Mouse (Mus musculus) forebrain, embryonic 10.5 days (tissue): ENCODE results near the gene Gm21992. TPM values are rescaled to one million over a fixed set of nuclear protein-coding genes. Genes with fewer than 3 reads are reported as not detected.
A peak's percentile ranks its signal among the peaks of the same experiment; 100 is the strongest.
"Not testable (repeated sequence)": the region's sequence is repeated elsewhere in the genome, so short reads cannot be mapped to it uniquely, and the experiment has no call there.

ENCODE experiments used
- DNase-seq: peaks from one replicate; pipeline ENCODE4 v3.0.0-alpha.2; 2017; ENCODE audit warnings: low spot score; ENCODE audit errors: extremely low spot score
- H3K27ac ChIP-seq: fragments of 300-500 bp; sonication (generic); 2 replicates; pipeline ENCODE4 v1.5.1; 2016; ENCODE audit warnings: mild to moderate bottlenecking
- H3K27me3 ChIP-seq: fragments of 300-500 bp; sonication (generic); 2 replicates; pipeline ENCODE4 v1.6.1; 2016; ENCODE audit warnings: mild to moderate bottlenecking; ENCODE audit not compliant: poor library complexity, severe bottlenecking
- H3K36me3 ChIP-seq: fragments of 300-500 bp; sonication (generic); replicated peaks from 2 replicates; pipeline ENCODE4 v1.6.1; 2016; ENCODE audit warnings: mild to moderate bottlenecking, moderate library complexity
- H3K4me1 ChIP-seq: fragments of 300-500 bp; sonication (generic); 2 replicates; pipeline ENCODE4 v1.6.1; 2016
- H3K4me3 ChIP-seq: fragments of 300-500 bp; sonication (generic); 2 replicates; pipeline ENCODE4 v1.5.1; 2016; ENCODE audit warnings: mild to moderate bottlenecking, moderate library complexity
- H3K9me3 ChIP-seq: fragments of 300-500 bp; sonication (generic); 2 replicates; pipeline ENCODE4 v1.6.1; 2016; ENCODE audit warnings: mild to moderate bottlenecking, moderate library complexity
- WGBS: fragments of 180-500 bp; shearing (Covaris S2); methylation state at CpG from one replicate; pipeline ENCODE4 v1.1.7; 2016; 5-methylcytosine and 5-hydroxymethylcytosine counted together
- polyA plus RNA-seq: library from polyadenylated mRNA; unstranded; fragments of >200 nt; fragmentation: Nextera tagmentation; extraction: Ambion mirVana; gene quantifications from 2 replicates; pipeline ENCODE4 v1.2.1, GENCODE M21; 2016

Gm21992 gene
- polyA plus RNA-seq, 1 experiment from 2014 or later: 35.7 TPM

DNA sequence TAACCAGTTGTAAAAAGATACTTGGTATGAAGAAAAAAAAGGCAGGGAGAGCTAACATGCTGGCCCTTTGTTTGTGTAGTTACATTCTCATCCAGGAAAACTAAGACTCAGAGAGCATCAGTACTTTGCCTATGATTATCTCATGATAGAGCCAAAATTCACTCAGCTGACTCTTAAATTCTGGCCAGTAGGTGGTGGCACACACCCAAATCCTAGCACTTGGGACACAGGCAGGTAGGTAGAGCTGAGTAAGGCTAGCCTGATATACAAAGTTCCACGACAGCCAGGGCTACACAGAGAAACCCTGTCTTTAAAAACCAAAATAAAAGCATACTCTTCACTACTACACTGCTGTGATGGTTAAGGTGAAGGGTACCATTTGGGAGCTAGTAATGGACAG lies 48.5 kb downstream of the Gm21992 start:
- Histone ChIP-seq H3K9me3 (no peaks in the 10 kb centered on the region), H3K4me1 (peaks cover 19% of the 10 kb centered on the region), H3K36me3 (peaks cover 94% of the 10 kb centered on the region), H3K27ac (no peak overlapping the region), H3K27me3 (no peaks in the 10 kb centered on the region), H3K4me3 (no peak overlapping the region)
- 78% methylated on average over 1 of the region's 1 CpGs for WGBS
- DNase-seq: no peak

DNA sequence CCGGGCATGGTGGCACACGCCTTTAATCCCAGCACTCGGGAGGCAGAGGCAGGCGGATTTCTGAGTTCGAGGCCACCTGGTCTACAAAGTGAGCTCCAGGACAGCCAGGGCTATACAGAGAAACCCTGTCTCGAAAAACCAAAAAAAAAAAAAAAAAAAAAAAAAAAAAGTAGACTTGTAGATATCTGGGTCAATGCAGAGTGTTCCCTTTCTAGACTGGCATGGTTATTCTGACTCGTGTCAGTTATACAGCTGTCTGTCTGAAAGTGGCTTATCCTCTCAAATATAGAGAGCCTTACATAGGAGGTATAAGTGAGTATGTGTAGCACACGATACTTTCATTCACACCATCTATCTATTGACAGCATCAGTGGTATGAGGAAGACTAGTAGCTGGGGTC lies 50.9 kb downstream of the Gm21992 start:
- not testable (repeated sequence) for H3K4me3 ChIP-seq, H3K9me3 ChIP-seq, H3K27ac ChIP-seq, DNase-seq, H3K27me3 ChIP-seq
- WGBS: 96% methylated on average over 8 of the region's 8 CpGs
- peaks cover 31% of the 10 kb centered on the region for H3K4me1 ChIP-seq
- peaks cover 76% of the 10 kb centered on the region for H3K36me3 ChIP-seq

DNA sequence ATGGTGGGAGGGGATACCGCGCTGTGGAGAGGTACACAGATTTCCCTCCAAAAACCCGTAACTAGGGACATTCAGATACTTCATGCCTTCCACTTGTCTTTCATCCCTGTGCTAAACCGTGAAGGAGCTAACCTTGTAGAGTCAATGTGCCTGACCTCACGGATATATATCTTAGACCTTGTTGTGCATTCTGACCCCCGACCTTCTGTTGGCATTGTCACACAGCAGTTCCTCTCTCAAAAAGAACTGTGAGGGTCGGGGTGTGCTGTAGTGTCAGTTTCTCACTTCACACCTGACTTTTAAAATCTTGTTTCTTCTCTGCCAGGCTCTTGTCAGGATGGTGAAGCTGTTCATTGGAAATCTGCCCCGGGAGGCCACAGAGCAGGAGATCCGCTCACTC lies 54.5 kb downstream of the Gm21992 start:
- no peaks in the 10 kb centered on the region for H3K9me3 ChIP-seq
- no peak for DNase-seq
- H3K4me3 ChIP-seq: peak overlapping the region; percentile 73
- H3K4me1 ChIP-seq: peaks cover 35% of the 10 kb centered on the region
- H3K36me3 ChIP-seq: peaks cover 45% of the 10 kb centered on the region
- no peaks in the 10 kb centered on the region for H3K27me3 ChIP-seq
- peak overlapping the region; percentile 98 for H3K27ac ChIP-seq
- 7% methylated on average over 9 of the region's 9 CpGs for WGBS

DNA sequence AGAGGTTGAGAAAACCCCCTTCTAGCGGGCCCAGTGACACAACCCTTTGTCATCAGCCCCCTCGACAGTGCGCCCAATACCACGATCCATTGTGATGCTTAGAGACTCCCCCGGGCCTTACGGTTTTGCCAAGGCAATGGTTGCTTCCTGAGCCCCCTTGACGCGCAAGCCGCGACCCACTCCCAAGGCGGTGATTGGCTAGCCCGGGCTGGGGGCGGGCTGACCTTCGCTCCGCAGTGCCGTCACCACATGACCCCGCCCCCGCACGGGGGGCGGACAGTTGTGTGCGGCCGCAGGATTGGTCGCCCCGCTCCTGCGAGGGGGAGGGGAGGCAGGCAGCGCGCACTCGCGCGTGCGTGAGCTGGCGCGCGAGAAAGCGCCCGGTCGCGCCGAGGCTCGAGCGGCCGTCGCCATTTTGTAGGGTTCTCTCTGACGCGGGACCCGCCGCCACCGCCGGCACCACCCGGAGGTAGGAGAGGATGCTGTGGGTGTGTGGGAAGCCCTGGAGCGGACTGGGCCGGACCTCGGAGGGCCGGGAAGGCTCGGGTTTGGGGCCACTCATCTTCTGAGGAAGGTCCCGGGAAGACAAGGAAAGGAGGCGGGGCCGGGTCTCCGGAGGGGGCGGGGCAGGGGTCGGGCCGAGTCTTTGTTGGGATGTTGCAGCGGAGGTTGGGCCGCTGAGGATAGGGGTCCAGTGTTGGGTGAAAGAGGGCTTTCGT lies 55.1 kb downstream of the Gm21992 start, which contains the start of gene Rbm4b:
Gene Rbm4b (plus strand): TSS at position 305 of the 719 bp plus-strand sequence.
- peak within 1 kb of the TSS; percentile 98 for H3K27ac ChIP-seq
- WGBS: under 1% methylated on average over 65 of the region's 65 CpGs
- peak within 1 kb of the TSS; percentile 73 for H3K4me3 ChIP-seq
- no peaks in the 10 kb centered on the region for H3K27me3 ChIP-seq
- H3K36me3 ChIP-seq: peaks cover 45% of the 10 kb centered on the region
- H3K4me1 ChIP-seq: peaks cover 35% of the 10 kb centered on the region
- no peaks in the 10 kb centered on the region for H3K9me3 ChIP-seq
- DNase-seq: peak; percentile 98

DNA sequence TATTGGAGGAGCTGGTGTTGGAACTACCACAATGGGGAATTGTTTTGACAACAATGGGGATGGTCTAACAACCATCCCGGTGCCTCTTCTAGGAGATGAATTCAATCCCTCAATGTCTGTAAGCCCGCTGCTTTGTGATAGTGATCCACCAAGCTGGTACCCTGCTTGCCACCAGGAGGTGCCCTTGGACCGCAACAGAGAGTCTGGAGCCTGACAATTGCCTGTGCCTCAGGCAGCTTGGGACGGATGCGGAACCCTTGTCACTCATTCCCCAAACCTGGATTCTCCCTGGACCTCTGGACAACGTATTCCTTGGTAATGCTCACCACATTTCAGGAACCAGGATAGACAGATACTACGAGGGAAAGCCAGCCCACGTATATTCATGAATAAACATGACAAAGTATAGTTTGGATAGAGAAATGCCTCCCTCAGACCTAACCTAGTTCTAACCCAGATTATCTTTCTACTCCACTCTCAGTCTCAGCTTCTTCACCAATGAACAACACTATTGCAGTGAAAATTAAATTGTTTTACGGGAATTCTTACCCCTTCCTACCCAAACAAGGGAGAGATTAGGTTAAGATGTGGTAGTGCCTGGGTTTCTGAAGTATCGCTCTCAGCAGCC lies 55.7 kb downstream of the Gm21992 start:
- WGBS: 1% methylated on average over 10 of the region's 10 CpGs
- Histone ChIP-seq H3K4me1 (peaks cover 35% of the 10 kb centered on the region), H3K36me3 (peaks cover 45% of the 10 kb centered on the region), H3K27ac (peak overlapping the region; percentile 98), H3K9me3 (no peaks in the 10 kb centered on the region), H3K4me3 (peak overlapping the region; percentile 73), H3K27me3 (no peaks in the 10 kb centered on the region)
- DNase-seq: peak; percentile 85

DNA sequence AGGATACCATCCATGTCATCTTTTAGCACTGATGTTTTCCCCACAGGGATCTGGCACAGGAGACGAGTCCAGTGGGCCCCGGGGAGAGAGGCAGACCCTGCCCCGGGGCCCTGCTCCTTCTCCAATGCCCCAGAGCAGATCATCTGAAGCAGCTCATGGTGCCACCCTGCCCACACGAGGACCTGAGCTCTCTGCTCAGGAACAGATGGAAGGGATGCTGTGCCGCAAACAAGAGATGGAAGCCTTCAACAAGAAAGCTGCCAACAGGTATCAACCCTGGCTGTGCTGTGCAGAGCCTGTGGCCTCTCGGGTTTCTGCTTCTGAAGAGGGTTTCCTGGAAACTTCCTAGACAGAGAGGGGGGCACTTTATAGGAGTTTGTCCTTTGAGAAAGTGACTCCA lies 61.4 kb downstream of the Gm21992 start:
- no peak overlapping the region for H3K27ac ChIP-seq
- no peaks in the 10 kb centered on the region for H3K9me3 ChIP-seq
- DNase-seq: no peak
- no peak overlapping the region for H3K4me3 ChIP-seq
- no peaks in the 10 kb centered on the region for H3K4me1 ChIP-seq
- 94% methylated on average over 6 of the region's 6 CpGs for WGBS
- no peaks in the 10 kb centered on the region for H3K27me3 ChIP-seq
- H3K36me3 ChIP-seq: peaks cover 74% of the 10 kb centered on the region

DNA sequence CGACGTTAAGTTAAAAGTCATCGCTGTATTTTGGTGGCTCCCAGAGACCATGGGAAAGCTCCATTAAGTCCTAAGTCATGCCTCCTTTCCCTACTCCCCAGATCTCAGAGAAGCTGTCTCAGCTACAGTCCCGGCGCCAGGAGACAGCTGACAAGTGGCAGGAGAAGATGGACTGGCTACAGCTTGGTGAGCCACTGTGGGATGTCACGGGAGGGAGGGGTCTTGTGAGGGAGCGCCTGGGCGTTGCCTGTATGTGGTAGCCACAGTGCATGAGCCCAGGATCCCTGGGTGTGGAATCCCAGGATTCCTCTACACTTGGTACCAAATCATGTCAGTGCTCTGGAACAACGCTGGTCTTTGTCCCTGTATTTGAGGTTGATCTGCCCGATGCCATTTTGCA lies 62.9 kb downstream of the Gm21992 start:
- H3K4me1 ChIP-seq: no peaks in the 10 kb centered on the region
- H3K9me3 ChIP-seq: no peaks in the 10 kb centered on the region
- no peak overlapping the region for H3K4me3 ChIP-seq
- DNase-seq: no peak
- no peak overlapping the region for H3K27ac ChIP-seq
- WGBS: 87% methylated on average over 10 of the region's 10 CpGs
- peaks cover 88% of the 10 kb centered on the region for H3K36me3 ChIP-seq
- no peaks in the 10 kb centered on the region for H3K27me3 ChIP-seq

DNA sequence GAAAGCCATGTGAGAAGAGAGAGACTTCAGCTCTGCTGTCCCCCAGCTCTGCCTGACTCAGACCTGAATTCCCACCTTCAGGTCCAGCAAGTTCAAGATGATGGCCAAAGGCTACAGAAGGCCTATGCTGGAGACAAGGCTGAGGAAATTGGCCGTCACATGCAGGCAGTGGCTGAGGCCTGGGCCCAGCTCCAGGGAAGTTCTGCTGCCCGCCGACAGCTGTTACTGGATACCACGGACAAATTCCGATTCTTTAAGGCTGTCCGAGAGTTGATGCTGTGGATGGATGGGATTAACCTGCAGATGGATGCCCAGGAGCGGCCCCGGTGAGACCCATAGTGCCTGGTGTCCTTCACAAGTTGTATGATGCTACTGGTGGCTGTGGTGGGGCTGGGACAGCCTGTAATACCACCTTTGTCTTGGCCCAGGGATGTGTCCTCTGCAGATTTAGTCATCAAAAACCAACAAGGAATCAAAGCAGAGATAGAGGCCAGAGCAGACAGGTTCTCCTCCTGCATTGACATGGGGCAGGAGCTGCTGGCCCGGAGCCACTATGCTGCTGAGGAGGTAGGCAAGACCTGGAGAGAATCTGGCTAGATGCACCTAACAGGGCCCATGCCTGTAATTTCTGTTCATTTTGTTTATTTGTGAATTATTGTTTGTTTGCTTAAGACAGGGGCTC lies 63.6 kb downstream of the Gm21992 start:
- 94% methylated on average over 9 of the region's 9 CpGs for WGBS
- no peak for DNase-seq
- Histone ChIP-seq H3K36me3 (peaks cover 90% of the 10 kb centered on the region), H3K27me3 (no peaks in the 10 kb centered on the region), H3K9me3 (no peaks in the 10 kb centered on the region), H3K27ac (no peak overlapping the region), H3K4me3 (no peak overlapping the region), H3K4me1 (no peaks in the 10 kb centered on the region)

DNA sequence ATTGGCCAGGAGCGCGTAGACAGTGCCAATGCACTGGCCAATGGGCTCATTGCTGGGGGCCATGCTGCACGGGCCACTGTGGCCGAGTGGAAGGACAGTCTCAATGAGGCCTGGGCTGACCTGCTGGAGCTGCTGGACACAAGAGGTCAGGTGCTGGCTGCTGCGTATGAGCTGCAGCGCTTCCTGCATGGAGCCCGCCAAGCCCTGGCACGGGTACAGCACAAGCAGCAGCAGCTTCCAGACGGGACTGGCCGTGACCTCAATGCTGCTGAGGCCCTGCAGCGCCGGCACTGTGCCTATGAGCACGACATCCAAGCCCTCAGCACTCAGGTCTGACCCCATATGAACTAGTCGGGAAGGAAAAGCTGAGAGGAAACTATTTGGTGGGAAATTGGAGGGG lies 64.8 kb downstream of the Gm21992 start:
- 88% methylated on average over 14 of the region's 14 CpGs for WGBS
- Histone ChIP-seq H3K36me3 (peaks cover 93% of the 10 kb centered on the region), H3K4me3 (no peak overlapping the region), H3K9me3 (no peaks in the 10 kb centered on the region), H3K4me1 (no peaks in the 10 kb centered on the region), H3K27me3 (no peaks in the 10 kb centered on the region), H3K27ac (no peak overlapping the region)
- DNase-seq: no peak

DNA sequence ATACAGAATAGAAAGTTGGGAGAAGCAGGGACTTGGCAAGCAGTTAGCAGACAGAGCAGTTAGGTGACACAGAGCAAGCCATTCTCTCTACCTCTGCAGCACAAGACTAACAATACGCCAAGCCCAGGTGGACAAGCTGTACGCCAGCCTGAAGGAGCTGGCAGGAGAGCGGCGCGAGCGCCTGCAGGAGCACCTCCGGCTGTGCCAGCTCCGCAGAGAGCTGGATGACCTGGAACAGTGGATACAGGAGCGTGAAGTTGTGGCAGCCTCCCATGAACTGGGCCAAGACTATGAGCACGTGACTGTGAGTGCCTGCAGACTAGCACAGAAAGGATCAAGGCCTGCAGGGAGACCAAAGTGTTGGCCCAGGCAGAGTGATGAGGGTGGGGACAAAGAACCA lies 65.7 kb downstream of the Gm21992 start:
- H3K27ac ChIP-seq: no peak overlapping the region
- DNase-seq: no peak
- 96% methylated on average over 10 of the region's 10 CpGs for WGBS
- no peaks in the 10 kb centered on the region for H3K4me1 ChIP-seq
- H3K27me3 ChIP-seq: no peaks in the 10 kb centered on the region
- H3K9me3 ChIP-seq: no peaks in the 10 kb centered on the region
- no peak overlapping the region for H3K4me3 ChIP-seq
- H3K36me3 ChIP-seq: peaks cover 93% of the 10 kb centered on the region

DNA sequence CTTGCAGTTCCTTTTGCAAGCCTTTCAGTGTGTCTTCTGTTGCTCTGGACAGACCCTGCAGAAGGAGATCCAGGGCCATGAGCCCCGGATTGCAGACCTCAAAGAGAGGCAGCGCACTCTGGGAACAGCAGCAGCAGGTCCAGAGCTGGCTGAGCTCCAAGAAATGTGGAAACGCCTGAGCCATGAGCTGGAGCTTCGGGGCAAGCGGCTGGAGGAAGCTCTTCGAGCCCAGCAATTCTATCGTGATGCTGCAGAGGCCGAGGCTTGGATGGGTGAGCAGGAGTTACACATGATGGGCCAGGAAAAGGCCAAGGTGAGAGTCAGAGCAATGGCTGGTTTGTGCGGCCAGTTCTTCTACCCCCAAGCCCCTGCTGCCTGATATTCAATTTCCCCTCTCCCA lies 66.4 kb downstream of the Gm21992 start:
- WGBS: 90% methylated on average over 9 of the region's 9 CpGs
- H3K27me3 ChIP-seq: no peaks in the 10 kb centered on the region
- H3K27ac ChIP-seq: no peak overlapping the region
- no peak overlapping the region for H3K4me3 ChIP-seq
- peaks cover 93% of the 10 kb centered on the region for H3K36me3 ChIP-seq
- no peaks in the 10 kb centered on the region for H3K4me1 ChIP-seq
- no peaks in the 10 kb centered on the region for H3K9me3 ChIP-seq
- DNase-seq: no peak

DNA sequence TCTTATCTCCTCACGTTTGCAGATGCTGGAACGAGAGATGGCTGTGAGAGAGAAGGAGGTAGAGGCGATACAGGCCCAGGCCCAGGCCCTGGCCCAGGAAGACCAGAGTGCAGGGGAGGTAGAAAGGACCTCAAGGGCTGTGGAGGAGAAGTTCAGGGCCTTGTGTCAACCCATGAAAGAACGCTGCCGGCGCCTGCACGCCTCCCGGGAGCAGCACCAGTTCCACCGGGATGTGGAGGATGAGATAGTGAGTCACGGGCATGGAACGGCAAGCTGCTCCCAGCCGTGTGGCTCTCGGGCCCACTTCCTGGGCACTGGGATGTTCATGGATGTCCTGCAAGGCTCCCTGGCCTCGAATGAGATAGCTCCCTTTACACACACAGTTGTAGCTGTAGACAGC lies 67.4 kb downstream of the Gm21992 start:
- Histone ChIP-seq H3K4me1 (no peaks in the 10 kb centered on the region), H3K9me3 (no peaks in the 10 kb centered on the region), H3K27me3 (no peaks in the 10 kb centered on the region), H3K36me3 (peaks cover 93% of the 10 kb centered on the region), H3K27ac (no peak overlapping the region), H3K4me3 (no peak overlapping the region)
- WGBS: 86% methylated on average over 14 of the region's 14 CpGs
- DNase-seq: no peak

DNA sequence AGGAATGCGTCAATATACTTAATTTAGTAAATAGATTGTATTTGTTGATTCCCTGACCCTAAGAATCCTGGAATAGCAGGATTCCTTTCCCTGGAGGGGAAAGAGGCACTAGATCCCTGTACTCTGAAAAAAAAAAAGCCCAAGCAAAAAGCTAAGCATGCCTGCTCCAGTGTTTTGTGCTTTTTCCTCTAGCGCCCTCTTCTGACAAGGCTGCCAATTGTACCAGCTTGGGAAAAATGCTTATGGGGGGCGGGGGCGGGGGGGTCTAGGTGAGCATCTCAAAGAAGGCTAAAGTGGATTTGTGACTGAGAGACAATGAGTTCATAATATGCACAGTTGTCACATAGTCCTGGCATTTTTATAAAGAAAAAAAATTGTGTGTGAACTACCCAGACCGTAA lies 67.9 kb downstream of the Gm21992 start:
- Histone ChIP-seq H3K9me3 (no peaks in the 10 kb centered on the region), H3K4me1 (no peaks in the 10 kb centered on the region), H3K27ac (no peak overlapping the region), H3K27me3 (no peaks in the 10 kb centered on the region), H3K36me3 (peaks cover 93% of the 10 kb centered on the region), H3K4me3 (no peak overlapping the region)
- no peak for DNase-seq
- 43% methylated on average over 5 of the region's 5 CpGs for WGBS
